Mouse (Mus musculus): ENCODE measurements around the gene Zmym2.

GRCm38 (mm10) chr14:56896521-56896920 is 10.1 kb downstream of the Zmym2 start:
- TF ChIP-seq CTCF (IDR thresholded peaks at IDR 0.05; ENCODE audit: control insufficient read depth, insufficient read depth, insufficient read length) (no peak), USF1 (IDR thresholded peaks at IDR 0.05; ENCODE audit: low read depth) (no peak), MYOD1 (IDR thresholded peaks at IDR 0.05; ENCODE audit: control insufficient read depth, insufficient read length, low read depth) (no peak), MAX (IDR thresholded peaks at IDR 0.05) (no peak)
